Mouse (Mus musculus) intestine, embryonic 15.5 days (tissue): ENCODE results near the gene Gm21820. TPM values are rescaled to one million over a fixed set of nuclear protein-coding genes. Genes with fewer than 3 reads are reported as not detected.
"Not testable (repeated sequence)": the region's sequence is repeated elsewhere in the genome, so short reads cannot be mapped to it uniquely, and the experiment has no call there.

Source experiments
- ATAC-seq: fragments of 200-750 bp; cut with Nextera tagmentation; 2 replicates; pipeline ENCODE4 v1.8.0; 2017; ENCODE audit warnings: moderate TSS enrichment, moderate library complexity
- H3K27ac ChIP-seq: fragments of 300-500 bp; sonication (generic); 2 replicates; pipeline ENCODE4 v1.5.1; 2015; ENCODE audit warnings: mild to moderate bottlenecking, inconsistent platforms
- H3K27me3 ChIP-seq: fragments of 300-500 bp; sonication (generic); replicated peaks from 2 replicates; pipeline ENCODE4 v1.6.1; 2015; ENCODE audit warnings: inconsistent platforms
- H3K36me3 ChIP-seq: fragments of 300-500 bp; sonication (generic); 2 replicates; pipeline ENCODE4 v1.6.1; 2015; ENCODE audit warnings: inconsistent platforms
- H3K4me1 ChIP-seq: fragments of 300-500 bp; sonication (generic); replicated peaks from 2 replicates; pipeline ENCODE4 v1.6.1; 2015; ENCODE audit warnings: inconsistent platforms
- H3K4me2 ChIP-seq: fragments of 300-500 bp; sonication (generic); replicated peaks from 2 replicates; pipeline ENCODE4 v1.6.1; 2015; ENCODE audit warnings: mild to moderate bottlenecking, inconsistent platforms
- H3K4me3 ChIP-seq: fragments of 300-500 bp; sonication (generic); replicated peaks from 2 replicates; pipeline ENCODE4 v1.5.1; 2015; ENCODE audit warnings: inconsistent platforms
- H3K9ac ChIP-seq: fragments of 300-500 bp; sonication (generic); 2 replicates; pipeline ENCODE4 v1.6.1; 2015; ENCODE audit warnings: inconsistent platforms
- H3K9me3 ChIP-seq: fragments of 300-500 bp; sonication (generic); 2 replicates; pipeline ENCODE4 v1.6.1; 2016; ENCODE audit warnings: inconsistent platforms
- WGBS: fragments of 180-500 bp; shearing (Covaris S2); methylation state at CpG from one replicate; pipeline ENCODE4 v1.1.7; 2015; 5-methylcytosine and 5-hydroxymethylcytosine counted together
- polyA plus RNA-seq: library from polyadenylated mRNA; unstranded; fragments of >200 nt; fragmentation: Nextera tagmentation; extraction: Ambion mirVana; gene quantifications from 2 replicates; pipeline ENCODE4 v1.2.1, GENCODE M21; 2015

Gene Gm21820
- not detected in 2 replicates for polyA plus RNA-seq

DNA sequence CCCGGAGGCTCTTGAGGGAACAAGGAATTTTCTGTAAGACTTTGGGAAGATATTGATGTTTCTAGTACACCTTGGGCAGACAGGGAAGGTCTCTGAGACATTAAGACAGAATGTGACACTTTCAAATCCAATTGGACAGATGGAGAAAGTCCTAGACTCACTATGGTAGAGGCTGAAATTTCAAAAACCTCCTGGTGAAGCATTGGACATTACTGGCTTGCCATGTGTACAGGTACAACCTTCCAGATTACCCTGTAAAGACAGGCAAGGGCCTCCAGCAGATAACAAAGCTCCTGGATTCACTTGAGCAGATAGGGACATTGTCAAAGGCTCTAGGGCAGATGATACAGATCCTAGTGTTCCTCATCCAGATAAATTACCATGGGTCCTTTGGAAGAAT, at the start of gene Gm21820:
TSS of gene Gm21820 (minus strand) at position 101 of the 400 bp plus-strand sequence.
- not testable (repeated sequence) for H3K27ac ChIP-seq

More for the DNA sequence above, at the start of gene Gm21820:
- H3K4me1 ChIP-seq, H3K36me3 ChIP-seq, H3K9me3 ChIP-seq, H3K4me3 ChIP-seq, ATAC-seq, H3K4me2 ChIP-seq, H3K9ac ChIP-seq, H3K27me3 ChIP-seq: not testable (repeated sequence)
- 57% methylated on average over 1 of the region's 1 CpGs for WGBS

Other genes with a start within 250 kb of the Gm21820 start
- not detected in 2 replicates for gene Gm20918, start 205.5 kb downstream of the Gm21820 start, polyA plus RNA-seq